Mouse (Mus musculus) fibroblast of lung, adult 2 months (primary cell): ENCODE data around the gene Mpp2.

Source experiments
- DNase-seq: peaks from one replicate; pipeline ENCODE4 v3.0.0-alpha.2; 2011; ENCODE audit warnings: low read depth

Mpp2 gene

GRCm38 (mm10) chr11:102008954-102009637 lies 79.2 kb downstream of the Mpp2 start:
- no peak for DNase-seq

- DNase-seq: no peak
Measured at GRCm38 (mm10) chr11:102008372-102008771, 79.9 kb downstream of the Mpp2 start.
